Mouse (Mus musculus): ENCODE data around the gene Rxylt1.

GRCm38 (mm10) chr10:122096462-122096979 lies 650 bp downstream of the Rxylt1 start:
- TF ChIP-seq CTCF (IDR thresholded peaks at IDR 0.05; ENCODE audit: control insufficient read depth, insufficient read depth, low read length) (no peak), POLR2A (IDR thresholded peaks at IDR 0.05; ENCODE audit: borderline replicate concordance, control insufficient read depth, low read depth, low read length) (no peak)

All from bone marrow, adult 2 months (tissue).